Mouse (Mus musculus) embryonic facial prominence, embryonic 14.5 days (tissue): Measurements from ENCODE around the gene Flnb. TPM values are rescaled to one million over a fixed set of nuclear protein-coding genes. Genes with fewer than 3 reads are reported as not detected.

Source experiments
- ATAC-seq: fragments of 200-750 bp; cut with Nextera tagmentation; 2 replicates; pipeline ENCODE4 v1.8.0; 2017; ENCODE audit warnings: low read depth, moderate number of reproducible peaks, moderate TSS enrichment
- DNase-seq: peaks from one replicate; pipeline ENCODE4 v3.0.0-alpha.2; 2015; ENCODE audit warnings: low spot score
- H3K27ac ChIP-seq: fragments of 300-500 bp; sonication (generic); replicated peaks from 2 replicates; pipeline ENCODE4 v1.5.1; 2014; ENCODE audit warnings: low read depth, mild to moderate bottlenecking, low read length, moderate library complexity
- H3K27me3 ChIP-seq: fragments of 300-500 bp; sonication (generic); replicated peaks from 2 replicates; pipeline ENCODE4 v1.6.1; 2014; ENCODE audit warnings: low read length; ENCODE audit not compliant: control insufficient read depth, insufficient read depth
- H3K36me3 ChIP-seq: fragments of 300-500 bp; sonication (generic); 2 replicates; pipeline ENCODE4 v1.6.1; 2014; ENCODE audit warnings: low read length, mixed read lengths; ENCODE audit not compliant: control insufficient read depth, insufficient read depth
- H3K4me1 ChIP-seq: fragments of 300-500 bp; sonication (generic); 2 replicates; pipeline ENCODE4 v1.6.1; 2014; ENCODE audit warnings: antibody characterized with exemption, low read length; ENCODE audit not compliant: control insufficient read depth, insufficient read depth
- H3K4me2 ChIP-seq: fragments of 300-500 bp; sonication (generic); 2 replicates; pipeline ENCODE4 v1.6.1; 2014; ENCODE audit warnings: low read depth, mild to moderate bottlenecking, low read length, moderate library complexity, mixed read lengths
- H3K4me3 ChIP-seq: fragments of 300-500 bp; sonication (generic); 2 replicates; pipeline ENCODE4 v1.5.1; 2014; ENCODE audit warnings: low read depth, mild to moderate bottlenecking, low read length
- H3K9ac ChIP-seq: fragments of 300-500 bp; sonication (generic); 2 replicates; pipeline ENCODE4 v1.6.1; 2014; ENCODE audit warnings: low read depth, mild to moderate bottlenecking, low read length, moderate library complexity, mixed read lengths
- H3K9me3 ChIP-seq: fragments of 300-500 bp; sonication (generic); 2 replicates; pipeline ENCODE4 v1.6.1; 2016; ENCODE audit warnings: low read length; ENCODE audit not compliant: control insufficient read depth
- WGBS: fragments of 180-500 bp; shearing (Covaris S2); extraction: QIAGEN DNeasy Blood & Tissue Kit; methylation state at CpG from one replicate; pipeline ENCODE4 v1.1.7; 2014; 5-methylcytosine and 5-hydroxymethylcytosine counted together
- polyA plus RNA-seq: library from polyadenylated mRNA; unstranded; fragments of >200 nt; fragmentation: Nextera tagmentation; extraction: Ambion mirVana; gene quantifications from 2 replicates; pipeline ENCODE4 v1.2.1, GENCODE M21; 2014

Flnb gene
- polyA plus RNA-seq, 1 experiment from 2014 or later: 26.7 TPM

- ATAC-seq: no peak
- DNase-seq: no peak
- 70% methylated on average over 1 of the region's 1 CpGs for WGBS
Observed at GRCm38 (mm10) chr14:7928362-7928761, 110.6 kb downstream of the Flnb start.

GRCm38 (mm10) chr14:7929029-7929428 lies 111.3 kb downstream of the Flnb start:
- H3K4me3 ChIP-seq: no peak overlapping the region
- WGBS: 78% methylated on average over 7 of the region's 7 CpGs
- H3K9ac ChIP-seq: no peak overlapping the region
- ATAC-seq: no peak
- DNase-seq: no peak
- no peaks in the 10 kb centered on the region for H3K9me3 ChIP-seq
- no peak overlapping the region for H3K27ac ChIP-seq
- H3K4me2 ChIP-seq: no peak overlapping the region
- no peaks in the 10 kb centered on the region for H3K27me3 ChIP-seq
- no peaks in the 10 kb centered on the region for H3K4me1 ChIP-seq
- peaks cover 92% of the 10 kb centered on the region for H3K36me3 ChIP-seq

More at GRCm38 (mm10) chr14:7928362-7928761, 110.6 kb downstream of the Flnb start:
- no peaks in the 10 kb centered on the region for H3K27me3 ChIP-seq
- H3K4me3 ChIP-seq: no peak overlapping the region
- no peak overlapping the region for H3K27ac ChIP-seq
- H3K36me3 ChIP-seq: peaks cover 92% of the 10 kb centered on the region
- no peaks in the 10 kb centered on the region for H3K4me1 ChIP-seq
- H3K9ac ChIP-seq: no peak overlapping the region
- no peak overlapping the region for H3K4me2 ChIP-seq
- H3K9me3 ChIP-seq: no peaks in the 10 kb centered on the region

GRCm38 (mm10) chr14:7932151-7932550 lies 114.4 kb downstream of the Flnb start:
- Histone ChIP-seq H3K9me3 (no peaks in the 10 kb centered on the region), H3K27ac (no peak overlapping the region), H3K36me3 (peaks cover 91% of the 10 kb centered on the region), H3K4me1 (no peaks in the 10 kb centered on the region), H3K4me3 (no peak overlapping the region), H3K27me3 (no peaks in the 10 kb centered on the region), H3K9ac (no peak overlapping the region), H3K4me2 (no peak overlapping the region)
- DNase-seq: no peak
- 88% methylated on average over 4 of the region's 4 CpGs for WGBS
- ATAC-seq: no peak

GRCm38 (mm10) chr14:7934166-7934565 lies 116.4 kb downstream of the Flnb start:
- Histone ChIP-seq H3K27me3 (no peaks in the 10 kb centered on the region), H3K9me3 (no peaks in the 10 kb centered on the region), H3K4me1 (no peaks in the 10 kb centered on the region), H3K27ac (no peak overlapping the region), H3K4me3 (no peak overlapping the region), H3K4me2 (no peak overlapping the region), H3K36me3 (peaks cover 81% of the 10 kb centered on the region), H3K9ac (no peak overlapping the region)
- WGBS: 76% methylated on average over 7 of the region's 7 CpGs
- no peak for ATAC-seq
- DNase-seq: peak; percentile 61

- Histone ChIP-seq H3K27me3 (no peaks in the 10 kb centered on the region), H3K4me2 (no peak overlapping the region), H3K27ac (no peak overlapping the region; the same call in 1 of the 2 replicates), H3K4me3 (no peak overlapping the region), H3K4me1 (no peaks in the 10 kb centered on the region), H3K9ac (no peak overlapping the region), H3K36me3 (peaks cover 80% of the 10 kb centered on the region), H3K9me3 (no peaks in the 10 kb centered on the region)
- DNase-seq (peak; percentile 84), ATAC-seq (peak; percentile 65; the same call in 1 of the 2 replicates)
- WGBS: 20% methylated on average over 17 of the region's 17 CpGs
Observed at GRCm38 (mm10) chr14:7937052-7937630, 119.4 kb downstream of the Flnb start.

- peaks cover 80% of the 10 kb centered on the region for H3K36me3 ChIP-seq
- no peak overlapping the region for H3K4me2 ChIP-seq
Observed at GRCm38 (mm10) chr14:7938809-7939784, 121.3 kb downstream of the Flnb start.

GRCm38 (mm10) chr14:7941413-7941812 lies 123.7 kb downstream of the Flnb start:
- Histone ChIP-seq H3K9ac (no peak overlapping the region), H3K36me3 (peaks cover 72% of the 10 kb centered on the region), H3K27me3 (no peaks in the 10 kb centered on the region), H3K27ac (no peak overlapping the region), H3K4me1 (peaks cover 5% of the 10 kb centered on the region; the same call in 1 of the 2 replicates), H3K4me2 (no peak overlapping the region), H3K9me3 (no peaks in the 10 kb centered on the region), H3K4me3 (no peak overlapping the region)
- ATAC-seq (no peak), DNase-seq (no peak)
- WGBS: 74% methylated on average over 5 of the region's 5 CpGs

More at GRCm38 (mm10) chr14:7938809-7939784, 121.3 kb downstream of the Flnb start:
- ATAC-seq (no peak), DNase-seq (no peak)
- H3K27me3 ChIP-seq: no peaks in the 10 kb centered on the region
- no peak overlapping the region for H3K4me3 ChIP-seq
- no peaks in the 10 kb centered on the region for H3K9me3 ChIP-seq
- H3K27ac ChIP-seq: no peak overlapping the region
- H3K4me1 ChIP-seq: peaks cover 5% of the 10 kb centered on the region; the same call in 1 of the 2 replicates
- H3K9ac ChIP-seq: no peak overlapping the region
- WGBS: 81% methylated on average over 19 of the region's 19 CpGs

GRCm38 (mm10) chr14:7943101-7943800 lies 125.5 kb downstream of the Flnb start:
- H3K9me3 ChIP-seq: no peaks in the 10 kb centered on the region
- peak; percentile 58; the same call in 1 of the 2 replicates for ATAC-seq
- H3K4me3 ChIP-seq: no peak overlapping the region
- peaks cover 5% of the 10 kb centered on the region; the same call in 1 of the 2 replicates for H3K4me1 ChIP-seq
- no peaks in the 10 kb centered on the region for H3K27me3 ChIP-seq
- H3K9ac ChIP-seq: peak overlapping the region; percentile 14; the same call in 1 of the 2 replicates
- 54% methylated on average over 7 of the region's 7 CpGs for WGBS
- peak overlapping the region; percentile 48 for H3K27ac ChIP-seq
- H3K4me2 ChIP-seq: no peak overlapping the region
- H3K36me3 ChIP-seq: peaks cover 84% of the 10 kb centered on the region
- DNase-seq: peak; percentile 27
